Mouse (Mus musculus): ENCODE measurements around the gene Lpar3.

Lpar3 gene

GRCm38 (mm10) chr3:146211141-146211747 is 9.5 kb upstream of the Lpar3 start:
- DNase-seq: no peak

- no peak for DNase-seq
These were observed 8.8 kb upstream of the Lpar3 start for GRCm38 (mm10) chr3:146211964-146212363.

DNA sequence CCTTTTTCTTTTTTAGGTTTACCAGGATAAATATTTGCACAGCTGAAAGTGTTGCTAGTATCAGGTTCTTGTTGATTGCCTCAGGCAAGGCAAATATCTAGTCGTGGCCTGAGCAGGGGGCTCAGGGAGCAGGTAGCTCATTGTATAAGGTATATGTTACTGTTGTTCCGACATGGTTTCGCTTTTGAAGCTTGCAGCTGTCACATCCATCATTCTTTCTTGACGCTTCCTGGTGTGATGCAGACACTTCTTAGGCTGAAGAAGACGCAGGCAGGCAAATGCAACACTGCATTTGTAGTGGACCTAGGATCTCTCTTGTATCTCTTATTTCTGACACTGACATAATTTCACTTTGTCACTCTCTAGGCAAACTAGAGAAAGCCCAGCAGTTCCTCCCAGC is 7.4 kb upstream of the Lpar3 start:
- no peak for DNase-seq

- no peak for DNase-seq
These were observed 4.2 kb upstream of the Lpar3 start for GRCm38 (mm10) chr3:146216561-146216960.

DNA sequence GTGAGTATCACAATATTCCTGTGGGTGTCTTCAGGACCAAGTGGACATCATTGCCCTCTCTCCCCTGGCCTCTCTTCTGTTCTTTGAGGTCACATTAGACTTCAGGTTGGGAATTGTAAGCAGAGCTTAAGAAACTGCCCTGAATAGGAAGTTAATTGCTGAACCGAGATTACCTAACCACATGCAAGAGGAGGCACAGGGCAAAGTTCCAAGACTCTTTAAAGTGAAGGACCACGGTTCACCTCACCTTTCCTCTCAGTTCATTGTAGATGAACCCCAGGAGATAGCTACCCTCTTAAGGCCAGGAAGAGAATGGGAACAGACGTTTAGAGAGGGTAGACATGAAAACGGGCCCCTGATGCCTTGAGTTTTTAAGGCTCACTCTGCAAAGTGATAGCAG is 3.5 kb downstream of the Lpar3 start:
- DNase-seq: no peak

GRCm38 (mm10) chr3:146225061-146225761 is 4.4 kb downstream of the Lpar3 start:
- no peak for DNase-seq

DNA sequence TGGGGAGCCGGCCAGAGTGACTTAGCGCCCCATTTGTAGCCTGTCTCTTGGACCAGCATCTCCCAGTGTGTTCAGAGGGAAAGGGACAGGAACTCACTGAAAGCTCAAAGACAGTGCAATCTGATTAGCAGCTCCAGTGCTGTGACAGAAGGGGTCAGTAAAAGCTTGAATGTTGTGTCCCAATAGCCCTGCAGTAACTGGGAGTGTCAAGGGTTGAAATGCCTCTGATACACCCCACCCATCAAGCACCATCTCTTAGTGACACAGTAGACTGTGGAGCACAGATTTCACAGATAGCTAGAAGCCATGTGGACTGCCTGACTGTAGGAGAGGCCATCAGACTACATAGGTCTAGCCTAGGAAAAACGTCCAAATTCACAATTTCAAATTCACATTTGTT is 6.7 kb downstream of the Lpar3 start:
- no peak for DNase-seq

DNA sequence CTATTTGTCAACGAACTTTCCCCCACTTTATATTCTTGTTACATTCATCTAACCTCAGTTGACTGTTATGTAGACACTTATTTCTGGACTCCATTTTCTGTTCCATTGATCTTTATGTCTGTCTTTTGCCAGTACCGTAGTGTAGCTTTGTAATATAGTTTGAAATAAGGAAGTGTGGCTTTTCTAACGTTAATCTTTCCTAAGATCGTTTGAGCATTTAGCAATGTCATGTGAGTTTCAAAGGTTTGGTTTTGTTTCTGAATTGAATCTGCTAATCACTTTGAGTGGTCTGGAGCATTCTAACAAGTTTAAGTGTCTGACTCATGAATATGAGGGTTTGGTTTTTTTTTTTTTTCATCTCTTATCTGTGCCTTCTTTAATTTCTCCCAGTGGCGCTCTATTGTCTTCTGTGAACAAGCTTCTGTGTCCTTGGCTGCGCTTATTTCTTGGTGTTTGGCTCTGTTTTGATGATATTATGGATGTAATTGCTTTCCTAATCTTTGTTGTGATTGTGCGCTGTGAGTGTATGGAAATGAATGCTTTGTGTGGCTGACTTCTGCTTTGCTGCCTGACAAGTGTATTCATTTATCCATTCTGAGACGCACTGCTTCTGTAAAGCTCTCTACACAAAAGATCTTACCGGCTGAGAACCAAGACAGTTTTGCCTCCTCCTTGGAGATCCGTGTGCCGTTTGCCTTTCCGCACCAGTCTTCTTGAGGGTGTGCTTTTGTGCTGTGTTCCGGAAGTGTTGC is 8.0 kb downstream of the Lpar3 start:
- DNase-seq: no peak

GRCm38 (mm10) chr3:146232708-146233107 is 11.9 kb downstream of the Lpar3 start:
- no peak for DNase-seq

- no peak for DNase-seq
These were observed 13.0 kb downstream of the Lpar3 start for GRCm38 (mm10) chr3:146233741-146234140.

- no peak for DNase-seq
These were observed 13.8 kb downstream of the Lpar3 start for GRCm38 (mm10) chr3:146234530-146234929.

- no peak for DNase-seq
These were observed 15.5 kb downstream of the Lpar3 start for GRCm38 (mm10) chr3:146236280-146236679.

- no peak for DNase-seq
These were observed 16.9 kb downstream of the Lpar3 start for GRCm38 (mm10) chr3:146237676-146238075.

GRCm38 (mm10) chr3:146244630-146245029 is 23.9 kb downstream of the Lpar3 start:
- DNase-seq: no peak

DNA sequence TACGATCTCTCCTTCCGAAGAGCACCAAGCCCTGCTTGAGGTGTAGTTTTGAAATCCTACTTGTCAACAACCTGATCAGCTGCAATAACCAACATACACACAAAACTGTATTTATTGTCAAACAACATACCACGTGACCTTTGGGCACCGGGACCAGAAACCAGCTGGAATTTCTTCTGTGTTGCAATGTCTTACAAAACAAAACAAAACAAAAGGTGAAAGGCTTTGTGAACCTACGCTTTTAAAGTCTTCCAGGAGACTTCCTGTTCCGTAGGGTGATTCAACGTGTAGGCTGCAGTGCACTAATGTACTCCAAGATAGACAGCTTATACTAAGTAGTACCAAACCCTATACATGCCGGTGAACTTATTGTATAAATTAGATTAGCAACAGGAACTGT is 25.8 kb downstream of the Lpar3 start:
- no peak for DNase-seq

- no peak for DNase-seq
These were observed 26.2 kb downstream of the Lpar3 start for GRCm38 (mm10) chr3:146246992-146247391.

DNA sequence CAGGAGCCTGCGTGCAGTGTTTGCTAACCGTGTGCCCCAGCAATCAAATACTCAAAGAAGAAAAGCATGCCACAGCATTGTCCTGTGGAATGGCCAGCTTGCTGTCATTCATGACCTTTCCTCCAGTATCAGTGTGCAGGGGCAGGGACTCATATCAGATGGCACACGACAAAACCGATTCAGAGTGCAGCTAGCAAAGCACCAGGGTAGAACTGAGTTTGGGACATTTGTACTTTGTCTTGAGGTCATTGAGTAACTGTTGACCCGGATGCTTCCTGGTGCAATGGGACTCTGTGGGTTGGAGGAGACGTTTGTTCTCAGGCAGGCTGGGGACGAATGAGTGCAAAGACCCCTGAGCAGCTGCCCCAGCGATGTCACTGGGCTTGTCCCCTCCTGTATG is 29.1 kb downstream of the Lpar3 start:
- DNase-seq: no peak

- no peak for DNase-seq
These were observed 31.0 kb downstream of the Lpar3 start for GRCm38 (mm10) chr3:146251771-146252170.

DNA sequence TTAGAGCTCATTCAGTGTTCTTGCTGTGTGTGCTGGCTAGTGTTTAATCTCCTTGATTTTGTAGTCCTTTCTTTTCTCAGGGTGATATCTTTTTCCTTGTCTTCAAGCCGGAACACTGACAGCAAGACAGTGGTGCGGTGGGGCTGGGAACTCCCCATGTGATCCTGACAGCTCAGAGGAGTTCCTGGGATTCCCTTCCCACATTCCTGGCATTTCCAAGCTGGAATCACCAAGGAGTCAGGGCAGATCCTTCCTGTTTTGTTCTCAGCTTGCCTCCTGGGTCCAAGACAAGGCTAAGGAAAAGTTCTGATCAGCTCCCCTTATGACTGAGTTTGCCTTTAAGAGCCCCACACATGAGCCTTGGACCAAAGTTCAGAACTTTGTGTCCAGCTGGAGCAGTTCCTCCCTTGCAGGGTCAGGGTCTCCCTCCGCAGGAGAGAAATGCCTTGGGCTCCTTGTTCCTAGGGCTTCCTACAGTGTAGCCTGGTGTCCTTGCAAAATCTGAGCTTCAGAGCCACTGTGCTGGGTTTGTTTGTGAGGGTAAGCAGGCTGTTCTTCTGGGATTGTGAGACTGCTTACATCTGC is 33.1 kb downstream of the Lpar3 start:
- no peak for DNase-seq

DNA sequence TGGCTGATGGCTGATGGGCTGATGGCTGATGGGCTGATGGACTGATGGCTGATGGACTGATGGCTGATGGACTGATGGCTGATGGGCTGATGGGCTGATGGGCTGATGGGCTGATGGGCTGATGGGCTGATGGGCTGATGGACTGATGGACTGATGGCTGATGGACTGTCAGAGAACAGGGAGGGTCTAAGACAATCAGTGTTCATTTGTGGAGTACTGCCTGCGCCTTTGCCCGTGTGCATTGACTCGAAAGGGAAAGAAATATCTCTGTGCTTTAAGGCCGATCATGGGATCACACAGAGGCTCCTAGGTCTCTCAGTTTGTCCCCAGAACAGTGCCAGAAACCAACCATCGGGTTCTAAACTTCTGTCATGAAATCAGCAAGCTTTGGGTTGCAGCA is 34.4 kb downstream of the Lpar3 start:
- DNase-seq: no peak

DNA sequence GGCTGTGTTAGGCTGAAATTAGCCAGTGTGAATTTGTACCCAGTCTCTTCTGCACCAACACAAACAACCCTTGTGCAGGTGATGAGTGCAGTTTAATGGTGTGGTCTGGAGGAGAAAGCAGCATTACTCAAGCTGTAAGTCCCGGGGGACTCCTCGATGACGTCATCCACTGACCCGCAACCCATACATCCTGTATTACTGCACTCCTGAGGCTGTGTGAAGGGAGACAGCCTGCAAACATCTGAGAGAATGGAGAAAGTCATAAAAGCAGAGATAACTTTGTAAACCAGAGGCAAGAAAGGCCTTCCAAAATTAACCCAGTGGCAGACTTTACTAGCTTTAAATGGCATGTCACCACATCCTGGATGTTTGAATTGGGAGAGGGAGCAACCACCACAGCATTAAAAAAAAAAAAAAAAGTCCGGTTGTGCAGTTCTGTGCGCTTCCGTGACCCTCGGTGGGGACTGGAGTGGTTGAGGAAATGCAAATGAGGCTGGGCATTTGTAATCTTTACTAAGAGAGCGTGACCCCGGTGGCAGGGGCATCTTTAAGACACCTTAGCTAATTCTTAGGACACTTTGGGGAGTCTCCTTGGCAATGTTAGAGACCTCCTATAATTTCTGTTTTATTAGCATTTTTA is 36.8 kb downstream of the Lpar3 start:
- no peak for DNase-seq

DNA sequence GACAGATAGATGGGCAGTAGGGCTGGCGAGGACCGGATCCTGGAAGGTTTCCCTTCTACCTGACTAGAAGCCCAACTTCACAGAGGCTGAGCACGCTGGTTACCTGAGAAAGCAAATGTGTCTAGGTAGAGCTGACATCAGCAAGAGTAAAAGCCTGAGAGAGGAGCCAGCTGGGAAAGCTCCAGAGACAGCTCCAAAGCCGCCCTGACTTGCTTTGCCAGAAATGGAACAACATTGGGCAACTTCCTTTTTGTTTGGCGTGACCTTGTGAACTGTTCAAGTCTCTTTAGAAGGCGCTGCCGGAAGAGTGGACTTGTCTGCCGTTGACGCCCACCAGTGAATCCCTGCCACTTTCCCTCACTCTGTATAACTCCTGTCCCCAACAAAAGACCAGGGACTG is 39.4 kb downstream of the Lpar3 start:
- no peak for DNase-seq

- no peak for DNase-seq
These were observed 40.1 kb downstream of the Lpar3 start for GRCm38 (mm10) chr3:146260845-146261244.

Data from thymus, postnatal 36 days (tissue).